Mouse (Mus musculus) mouse embryonic stem cell (cell line): ENCODE measurements around the gene Tmem45b.

Experiments used
- in situ Hi-C, 2 experiments: fragments of 300-500 bp; cut with MboI; formaldehyde crosslinking; loops; 1 replicate in 1 of 2; 3 replicates in 1 of 2; pipeline ENCODE4 v1.14.3; 2019 to 2020; ENCODE audit warnings: low sequenced_read_pairs in 2 of 2, low pct_unique_long_range_greater_than_20kb in 1 of 2, mixed read lengths in 1 of 2; ENCODE audit not compliant: unreplicated experiment in 1 of 2

Gene Tmem45b

DNA sequence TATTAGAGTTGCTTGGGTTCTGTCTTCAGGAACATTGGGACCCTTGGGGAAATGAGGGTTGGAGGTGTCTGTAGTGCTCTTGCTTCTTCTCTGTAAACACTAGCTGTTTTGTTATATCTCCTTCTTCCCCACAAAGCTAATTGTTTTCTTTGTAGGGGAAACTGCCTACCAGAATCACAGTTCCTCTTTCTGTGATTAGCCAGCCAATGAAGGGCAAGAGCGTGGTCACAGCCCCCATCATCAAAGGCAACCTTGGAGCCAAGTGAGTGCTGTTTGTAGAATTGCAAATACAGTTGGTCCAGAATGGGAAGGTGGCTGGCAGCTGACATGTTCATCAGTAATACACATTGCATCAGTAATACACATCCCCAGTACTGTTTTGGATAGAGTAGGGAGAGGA, 45.4 kb downstream of the Tmem45b start:
- in situ Hi-C loops, result loop anchor here in 1 of 2 experiments (25.0 kb wide), 1 partner anchor 118 kb away; no protein-coding TSS in a partner anchor

GRCm38 (mm10) chr9:31412165-31412564, 52.1 kb downstream of the Tmem45b start:
- in situ Hi-C loops, result loop anchor here in 1 of 2 experiments (25.0 kb wide), 1 partner anchor 125 kb away; no protein-coding TSS in a partner anchor

GRCm38 (mm10) chr9:31405217-31405616, 59.0 kb downstream of the Tmem45b start:
- in situ Hi-C loops, result loop anchor here (10.0 to 25.0 kb wide), 2 partner anchors 132 to 140 kb away; no protein-coding TSS in a partner anchor

DNA sequence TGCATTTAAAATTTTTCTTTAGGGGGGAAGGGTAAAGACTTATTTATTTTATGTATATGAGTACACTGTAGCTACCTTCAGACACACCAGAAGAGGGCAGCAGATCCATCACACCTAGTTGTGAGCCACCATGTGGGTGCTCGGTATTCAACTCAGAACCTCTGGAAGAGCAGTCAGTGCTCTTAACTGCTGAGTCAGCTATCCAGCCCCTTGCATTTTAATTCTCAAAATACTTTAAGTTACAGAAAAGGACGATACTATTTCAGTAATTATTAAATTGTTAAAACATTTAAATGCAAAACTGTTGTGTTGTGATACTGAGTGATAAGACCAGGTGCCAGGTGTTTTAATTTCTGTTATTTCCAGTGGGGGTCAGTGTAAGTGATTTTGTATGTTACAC, 60.0 kb downstream of the Tmem45b start:
- in situ Hi-C loops, result loop anchor here (10.0 to 25.0 kb wide), 2 partner anchors 133 to 140 kb away; no protein-coding TSS in a partner anchor

GRCm38 (mm10) chr9:31400441-31400840, 63.8 kb downstream of the Tmem45b start:
- in situ Hi-C loops, result loop anchor here (10.0 to 25.0 kb wide), 2 partner anchors 137 to 144 kb away; no protein-coding TSS in a partner anchor

DNA sequence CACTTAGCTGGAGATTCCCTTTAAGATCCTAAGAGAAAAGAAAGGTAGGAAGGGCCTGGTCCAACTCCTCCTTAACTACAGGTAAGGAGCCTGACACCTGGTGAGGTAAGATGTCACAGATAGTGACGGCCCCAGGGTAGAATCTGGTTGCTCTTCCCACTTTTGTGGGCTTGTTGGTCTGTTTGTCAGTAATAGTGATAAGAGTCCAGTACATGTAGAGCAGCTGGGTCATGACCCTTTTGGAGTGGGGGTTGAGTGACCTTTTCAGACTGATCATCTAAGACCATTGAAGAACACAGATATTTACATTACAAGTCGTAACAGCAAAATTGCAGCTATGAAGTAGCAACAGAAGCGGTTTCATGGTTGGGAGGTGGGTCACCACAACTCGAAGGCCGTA, 77.1 kb downstream of the Tmem45b start:
- in situ Hi-C loops, result no loop called here

DNA sequence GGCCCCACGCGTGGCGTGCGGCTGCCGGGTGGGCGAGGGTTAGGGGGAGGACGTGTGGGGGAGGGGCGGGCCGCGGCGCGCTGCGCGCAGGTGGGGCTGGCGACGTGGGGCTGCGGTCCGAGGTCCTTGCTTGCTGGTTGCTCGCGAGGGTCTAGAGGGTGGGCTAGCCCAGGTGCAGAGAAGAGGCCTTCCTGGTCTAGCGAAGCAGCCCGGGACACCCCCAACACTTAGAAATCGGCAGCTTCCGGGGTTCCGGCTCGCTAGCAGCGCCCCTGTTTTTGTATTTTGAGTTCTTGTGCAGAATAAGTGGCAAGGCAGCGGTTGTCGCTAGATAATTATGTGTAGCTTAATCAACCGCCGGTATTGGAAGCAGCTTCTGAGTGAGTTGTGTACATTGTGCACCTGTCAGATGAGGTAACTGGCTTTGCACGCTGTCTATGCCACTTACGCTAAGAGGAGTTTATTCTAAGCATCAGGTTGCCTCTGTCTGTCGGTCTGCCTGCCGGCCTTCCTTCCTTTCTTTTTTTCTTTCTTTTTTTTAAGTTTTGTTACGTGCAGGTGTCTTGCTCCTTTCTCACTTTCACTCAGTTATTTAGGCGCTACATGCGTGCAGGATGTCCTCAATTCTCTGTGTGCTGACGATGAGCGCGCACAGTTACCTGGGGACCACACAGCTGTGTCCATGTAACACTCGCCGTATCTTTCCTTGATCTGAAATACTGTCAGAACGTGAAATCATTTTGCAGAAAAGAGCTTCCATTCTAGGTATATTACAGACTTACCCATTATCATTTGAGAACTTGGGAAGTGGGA, 77.7 kb downstream of the Tmem45b start:
- in situ Hi-C loops, result no loop called here

GRCm38 (mm10) chr9:31385947-31386354, 78.3 kb downstream of the Tmem45b start, which contains the start of gene Nfrkb:
Gene Nfrkb, plus strand, starts transcription at chr9:31386192.
- in situ Hi-C loops, result no loop called here

DNA sequence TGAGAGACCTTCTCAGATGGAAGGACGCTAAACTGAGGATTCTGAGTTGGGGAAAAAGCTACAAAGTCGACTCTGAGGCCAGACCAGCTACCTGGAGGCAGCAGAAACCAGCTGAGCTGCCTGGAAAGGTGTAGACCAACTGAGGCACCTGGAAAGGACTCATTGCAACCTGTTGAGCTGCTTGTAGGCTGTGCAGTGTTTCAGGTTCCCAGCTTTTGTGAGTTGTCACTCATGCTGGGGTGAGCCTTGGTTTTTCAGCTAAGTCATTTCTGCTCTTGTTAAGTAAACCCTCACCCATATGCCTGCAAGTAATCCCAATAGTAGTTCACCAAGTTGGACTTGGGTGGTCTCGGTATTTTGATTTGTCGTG, 78.8 kb downstream of the Tmem45b start:
- in situ Hi-C loops, result no loop called here

GRCm38 (mm10) chr9:31384786-31385499, 79.3 kb downstream of the Tmem45b start:
- in situ Hi-C loops, result no loop called here

- in situ Hi-C loops, result no loop called here
Measured at GRCm38 (mm10) chr9:31376661-31377060, 87.6 kb downstream of the Tmem45b start.
